Mouse (Mus musculus) embryonic facial prominence, embryonic 15.5 days (tissue): Measurements from ENCODE around the gene Ptma. TPM values are rescaled to one million over a fixed set of nuclear protein-coding genes. Genes with fewer than 3 reads are reported as not detected.
"Not testable (repeated sequence)": the region's sequence is repeated elsewhere in the genome, so short reads cannot be mapped to it uniquely, and the experiment has no call there.

Source experiments
- ATAC-seq: fragments of 200-750 bp; cut with Nextera tagmentation; 2 replicates; pipeline ENCODE4 v1.8.0; 2017; ENCODE audit warnings: low read depth, moderate TSS enrichment; ENCODE audit not compliant: insufficient number of reproducible peaks, low FRiP score, low TSS enrichment
- H3K27ac ChIP-seq: fragments of 300-500 bp; sonication (generic); replicated peaks from 2 replicates; pipeline ENCODE4 v1.5.1; 2015; ENCODE audit warnings: mild to moderate bottlenecking, inconsistent platforms
- H3K27me3 ChIP-seq: fragments of 300-500 bp; sonication (generic); 2 replicates; pipeline ENCODE4 v1.6.1; 2015; ENCODE audit warnings: inconsistent platforms
- H3K36me3 ChIP-seq: fragments of 300-500 bp; sonication (generic); 2 replicates; pipeline ENCODE4 v1.6.1; 2015; ENCODE audit warnings: mild to moderate bottlenecking, inconsistent platforms
- H3K4me1 ChIP-seq: fragments of 300-500 bp; sonication (generic); 2 replicates; pipeline ENCODE4 v1.6.1; 2015; ENCODE audit warnings: inconsistent platforms
- H3K4me2 ChIP-seq: fragments of 300-500 bp; sonication (generic); replicated peaks from 2 replicates; pipeline ENCODE4 v1.6.1; 2015; ENCODE audit warnings: mild to moderate bottlenecking, inconsistent platforms
- H3K4me3 ChIP-seq: fragments of 300-500 bp; sonication (generic); replicated peaks from 2 replicates; pipeline ENCODE4 v1.5.1; 2015; ENCODE audit warnings: mild to moderate bottlenecking, inconsistent platforms
- H3K9ac ChIP-seq: fragments of 300-500 bp; sonication (generic); 2 replicates; pipeline ENCODE4 v1.6.1; 2015; ENCODE audit warnings: inconsistent platforms
- H3K9me3 ChIP-seq: fragments of 300-500 bp; sonication (generic); replicated peaks from 2 replicates; pipeline ENCODE4 v1.6.1; 2016; ENCODE audit warnings: inconsistent platforms
- WGBS: fragments of 180-500 bp; shearing (Covaris S2); methylation state at CpG from one replicate; pipeline ENCODE4 v1.1.7; 2015; 5-methylcytosine and 5-hydroxymethylcytosine counted together
- polyA plus RNA-seq: library from polyadenylated mRNA; unstranded; fragments of >200 nt; fragmentation: Nextera tagmentation; extraction: Ambion mirVana; gene quantifications from 2 replicates; pipeline ENCODE4 v1.2.1, GENCODE M21; 2015

Ptma gene
- polyA plus RNA-seq, 1 experiment from 2014 or later: 1,945 TPM

DNA sequence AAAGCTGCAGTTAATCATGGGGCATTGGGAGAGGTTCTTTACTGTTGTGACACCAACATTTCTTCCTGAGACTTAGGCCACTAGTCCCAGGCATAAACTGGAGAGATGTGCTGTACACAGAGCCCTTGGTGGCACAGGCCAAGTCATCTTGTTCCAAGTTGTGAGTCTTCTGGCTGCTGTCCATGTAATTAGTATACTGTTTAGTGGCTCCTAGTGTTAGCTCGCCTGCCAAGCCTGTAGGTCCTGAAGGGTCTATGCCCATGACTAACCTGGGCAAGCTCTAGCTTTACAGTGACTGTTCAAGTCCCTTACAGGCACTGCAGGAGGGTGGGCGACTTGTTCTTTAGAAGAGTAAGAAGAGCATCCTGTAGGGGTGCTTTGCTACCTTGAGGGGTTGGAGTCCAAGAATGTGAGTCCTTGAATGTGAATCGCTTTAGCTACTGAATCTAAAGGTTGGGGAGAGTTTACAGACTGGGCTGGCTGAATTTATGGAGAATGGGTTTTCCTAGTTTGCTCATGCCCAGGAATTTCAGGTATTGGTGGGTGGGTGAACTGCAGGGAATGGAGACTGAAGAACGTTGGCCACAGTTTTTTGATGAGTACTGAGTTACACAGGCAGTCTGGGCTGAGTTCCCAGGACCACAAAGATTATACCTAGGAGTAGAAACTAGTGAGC, 4.5 kb downstream of the Ptma start:
- 0 out of 2 replicates have a peak overlapping the region, but pooled peaks have one; percentile 17 for H3K4me2 ChIP-seq
- peak overlapping the region; percentile 2; the same call in 1 of the 2 replicates for H3K4me3 ChIP-seq

DNA sequence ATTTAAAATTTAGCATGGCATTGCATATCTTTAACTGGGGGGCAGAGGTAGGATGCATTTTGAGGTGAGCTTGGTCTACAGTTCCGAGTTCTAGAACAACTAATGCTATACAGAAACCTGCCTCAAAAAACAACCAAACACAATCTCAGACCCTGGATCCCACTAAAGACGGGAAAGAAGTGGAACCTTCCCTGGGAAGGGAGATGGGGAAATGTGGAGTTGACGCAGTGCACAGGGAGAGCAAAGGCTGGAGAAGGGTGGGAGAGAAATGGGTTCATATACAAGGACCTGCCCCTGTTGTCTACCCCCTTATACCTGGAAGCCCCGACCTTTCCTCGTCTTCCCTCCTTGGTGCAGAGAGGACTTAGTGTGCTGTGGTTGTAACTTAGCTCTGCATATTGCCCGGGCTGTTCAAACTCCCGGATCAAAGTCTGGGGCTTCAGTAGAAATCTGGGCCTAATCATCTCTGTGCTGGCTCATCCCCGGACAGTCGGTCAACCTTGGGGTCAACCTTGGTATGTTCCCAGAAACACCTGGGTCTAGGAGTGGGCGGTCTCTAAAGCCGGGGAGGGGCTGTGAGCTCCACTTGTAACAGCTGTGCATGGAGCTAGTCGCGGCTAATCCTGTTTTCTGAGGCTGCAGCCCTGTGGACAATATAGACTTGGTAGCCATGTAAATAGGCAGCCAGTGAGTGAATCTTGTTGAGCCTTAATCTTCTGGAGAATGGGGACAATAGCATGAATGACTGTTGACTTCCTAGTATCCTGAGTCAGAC, 5.2 kb downstream of the Ptma start:
- Histone ChIP-seq H3K9ac (no peak overlapping the region), H3K4me2 (peak overlapping the region; percentile 17; the same call in 1 of the 2 replicates), H3K4me1 (peaks cover 30% of the 10 kb centered on the region), H3K27me3 (no peaks in the 10 kb centered on the region), H3K36me3 (peaks cover 14% of the 10 kb centered on the region; the same call in 1 of the 2 replicates), H3K4me3 (no peak overlapping the region), H3K27ac (peak overlapping the region; percentile 65), H3K9me3 (no peaks in the 10 kb centered on the region)
- 7% methylated on average over 13 of the region's 13 CpGs for WGBS
- ATAC-seq: 0 out of 2 replicates have a peak, but pooled peaks have one; percentile 11

More for the DNA sequence above, 4.5 kb downstream of the Ptma start:
- ATAC-seq: no peak
- H3K36me3 ChIP-seq: peaks cover 14% of the 10 kb centered on the region; the same call in 1 of the 2 replicates
- peak overlapping the region; percentile 65 for H3K27ac ChIP-seq
- WGBS: 16% methylated on average over 4 of the region's 4 CpGs
- peaks cover 30% of the 10 kb centered on the region for H3K4me1 ChIP-seq
- no peaks in the 10 kb centered on the region for H3K27me3 ChIP-seq
- H3K9ac ChIP-seq: no peak overlapping the region
- H3K9me3 ChIP-seq: no peaks in the 10 kb centered on the region

DNA sequence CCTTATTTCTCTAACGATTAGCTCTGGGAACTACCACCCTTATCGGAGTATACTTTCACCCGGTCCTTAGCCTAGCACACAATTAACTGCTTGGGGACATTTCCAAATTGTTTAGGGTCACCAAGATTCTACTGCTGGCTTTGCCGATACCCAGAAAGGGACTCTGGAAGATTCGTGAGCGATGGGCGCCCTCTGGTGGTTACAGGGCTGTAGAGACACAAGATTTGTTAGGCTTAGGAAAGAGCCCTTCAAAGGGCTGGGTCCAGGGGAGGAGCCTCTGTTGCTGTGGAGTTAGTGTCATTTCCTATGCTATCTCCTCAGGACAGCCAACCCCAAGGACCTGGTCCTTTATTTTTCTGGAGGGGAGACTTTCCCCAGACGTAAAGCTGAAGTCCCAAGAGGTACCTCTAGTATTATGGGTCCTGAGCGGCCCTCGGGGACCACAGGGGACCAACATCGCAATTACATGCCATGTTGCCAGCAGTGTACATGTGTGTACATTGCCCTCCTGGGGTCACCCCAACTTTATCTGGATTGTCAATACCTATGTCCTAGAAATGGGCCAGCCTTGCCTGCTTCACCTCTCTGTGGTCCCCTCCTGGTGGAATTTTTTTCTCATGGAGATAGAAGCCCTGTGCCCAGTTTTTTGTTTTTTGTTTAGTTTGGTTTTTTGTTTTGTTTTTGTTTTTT, 6.0 kb downstream of the Ptma start:
- 0 out of 2 replicates have a peak overlapping the region, but pooled peaks have one; percentile 17 for H3K4me2 ChIP-seq
- H3K27ac ChIP-seq: peak overlapping the region; percentile 65
- H3K9me3 ChIP-seq: no peaks in the 10 kb centered on the region
- 24% methylated on average over 11 of the region's 11 CpGs for WGBS
- H3K27me3 ChIP-seq: no peaks in the 10 kb centered on the region
- H3K4me3 ChIP-seq: no peak overlapping the region
- H3K36me3 ChIP-seq: peaks cover 14% of the 10 kb centered on the region; the same call in 1 of the 2 replicates
- H3K9ac ChIP-seq: no peak overlapping the region
- ATAC-seq: peak; percentile 62
- H3K4me1 ChIP-seq: peaks cover 30% of the 10 kb centered on the region

DNA sequence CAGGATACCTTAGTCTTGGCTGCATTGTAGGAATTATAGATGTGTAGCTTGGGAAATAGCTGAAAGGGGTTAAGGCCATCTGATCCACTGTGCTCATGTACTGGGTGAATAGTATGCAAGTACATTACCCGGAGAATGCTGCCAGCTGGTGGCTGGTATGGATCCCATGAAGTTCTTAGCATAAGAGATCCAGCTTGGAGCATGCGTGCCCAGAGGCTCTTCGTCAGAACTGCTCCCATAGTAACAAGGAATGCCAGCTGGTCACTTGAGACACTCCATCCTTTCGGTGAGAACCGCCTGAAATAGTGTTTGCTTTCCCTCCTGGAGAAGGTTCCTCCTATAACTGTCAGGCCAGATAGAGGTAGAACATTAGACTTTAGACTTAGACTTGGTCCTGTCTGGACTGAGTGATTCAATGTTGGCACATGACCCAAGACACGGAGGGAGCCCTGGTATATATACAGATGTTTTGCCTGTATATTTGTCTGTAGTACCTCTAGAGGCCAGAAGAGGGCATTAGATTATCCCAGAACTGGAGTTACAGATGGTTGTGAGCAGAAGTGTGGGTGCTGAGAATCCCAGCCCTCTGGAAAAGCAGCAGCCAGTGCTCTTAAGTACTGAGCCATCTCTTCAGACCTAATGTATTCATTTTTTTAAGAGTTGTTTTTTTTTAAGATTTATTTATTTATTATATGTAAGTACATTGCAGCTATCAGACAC, 7.0 kb downstream of the Ptma start:
- WGBS: 83% methylated on average over 6 of the region's 6 CpGs
- H3K4me1 ChIP-seq: peaks cover 30% of the 10 kb centered on the region
- H3K27me3 ChIP-seq: no peaks in the 10 kb centered on the region
- no peak overlapping the region for H3K27ac ChIP-seq
- no peak overlapping the region for H3K4me2 ChIP-seq
- peaks cover 14% of the 10 kb centered on the region; the same call in 1 of the 2 replicates for H3K36me3 ChIP-seq
- no peak overlapping the region for H3K9ac ChIP-seq
- no peak for ATAC-seq
- no peak overlapping the region for H3K4me3 ChIP-seq
- H3K9me3 ChIP-seq: no peaks in the 10 kb centered on the region

DNA sequence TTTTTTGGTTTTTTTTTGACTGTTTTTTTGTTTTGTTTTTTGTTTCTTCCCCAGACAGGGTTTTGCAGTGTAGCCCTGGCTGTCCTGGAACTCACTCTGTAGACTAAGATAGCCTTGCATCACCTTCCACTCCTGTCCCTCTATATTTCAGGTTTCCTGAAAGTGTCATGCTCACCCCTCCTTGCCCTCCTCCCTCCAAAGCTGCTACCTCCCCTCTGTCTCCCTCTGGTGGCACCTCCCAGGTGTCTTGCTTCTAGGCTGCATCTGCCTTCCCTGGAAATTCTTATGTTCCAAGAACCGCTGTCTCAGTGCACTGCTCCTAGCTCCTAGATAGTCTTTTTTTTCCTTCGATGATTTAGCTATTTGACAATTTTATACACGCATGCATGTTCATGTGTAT, 11.9 kb downstream of the Ptma start:
- H3K9ac ChIP-seq: no peak overlapping the region
- 63% methylated on average over 3 of the region's 3 CpGs for WGBS
- no peak for ATAC-seq

DNA sequence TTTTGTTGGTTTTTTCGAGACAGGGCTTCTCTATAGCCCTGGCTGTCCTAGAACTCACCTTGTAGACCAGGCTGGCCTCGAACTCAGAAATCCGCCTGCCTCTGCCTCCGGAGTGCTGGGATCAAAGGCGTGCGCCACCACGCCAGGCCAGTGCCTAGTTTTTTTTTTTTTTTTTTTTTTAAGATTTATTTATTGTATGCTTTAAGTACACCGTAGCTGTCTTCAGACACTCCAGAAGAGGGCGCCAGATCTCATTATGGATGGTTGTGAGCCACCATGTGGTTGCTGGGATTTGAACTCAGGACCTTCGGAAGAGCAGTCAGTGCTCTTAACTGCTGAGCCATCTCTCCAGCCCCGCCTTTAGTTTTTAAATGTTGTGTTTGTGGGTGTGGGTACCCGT, 13.1 kb downstream of the Ptma start:
- not testable (repeated sequence) for H3K27me3 ChIP-seq, H3K9ac ChIP-seq, H3K27ac ChIP-seq, H3K4me3 ChIP-seq, H3K9me3 ChIP-seq, ATAC-seq, H3K4me1 ChIP-seq, H3K4me2 ChIP-seq
- peaks cover 34% of the 10 kb centered on the region for H3K36me3 ChIP-seq
- 88% methylated on average over 12 of the region's 12 CpGs for WGBS

More for the DNA sequence above, 11.9 kb downstream of the Ptma start:
- no peaks in the 10 kb centered on the region for H3K4me1 ChIP-seq
- H3K4me2 ChIP-seq: no peak overlapping the region
- no peaks in the 10 kb centered on the region for H3K27me3 ChIP-seq
- peaks cover 22% of the 10 kb centered on the region for H3K36me3 ChIP-seq
- no peaks in the 10 kb centered on the region for H3K9me3 ChIP-seq
- no peak overlapping the region for H3K4me3 ChIP-seq
- H3K27ac ChIP-seq: no peak overlapping the region

DNA sequence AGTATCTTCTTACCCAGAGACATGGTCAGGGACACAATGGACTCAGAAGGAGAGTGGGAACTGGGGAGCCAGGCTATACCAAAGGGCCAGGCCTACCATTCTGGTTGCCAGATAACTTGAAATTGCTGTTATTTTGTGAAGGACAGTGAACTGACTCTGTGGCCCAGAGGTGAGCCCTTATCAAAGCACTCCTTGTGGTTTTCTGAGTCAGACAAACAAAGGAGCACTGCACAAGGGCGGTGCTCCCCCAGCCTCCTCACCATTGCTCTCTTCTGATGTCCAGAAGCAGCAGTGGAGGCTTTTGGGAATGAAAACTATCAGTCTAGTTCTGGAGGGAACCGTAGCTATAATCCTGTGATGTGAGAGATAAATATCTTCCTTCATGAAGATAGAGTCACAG, 16.1 kb downstream of the Ptma start:
- Histone ChIP-seq H3K27me3 (no peaks in the 10 kb centered on the region), H3K36me3 (peaks cover 55% of the 10 kb centered on the region), H3K9ac (no peak overlapping the region), H3K4me1 (no peaks in the 10 kb centered on the region), H3K4me3 (no peak overlapping the region), H3K9me3 (no peaks in the 10 kb centered on the region), H3K4me2 (no peak overlapping the region), H3K27ac (no peak overlapping the region)
- no peak for ATAC-seq
- 88% methylated on average over 2 of the region's 2 CpGs for WGBS

DNA sequence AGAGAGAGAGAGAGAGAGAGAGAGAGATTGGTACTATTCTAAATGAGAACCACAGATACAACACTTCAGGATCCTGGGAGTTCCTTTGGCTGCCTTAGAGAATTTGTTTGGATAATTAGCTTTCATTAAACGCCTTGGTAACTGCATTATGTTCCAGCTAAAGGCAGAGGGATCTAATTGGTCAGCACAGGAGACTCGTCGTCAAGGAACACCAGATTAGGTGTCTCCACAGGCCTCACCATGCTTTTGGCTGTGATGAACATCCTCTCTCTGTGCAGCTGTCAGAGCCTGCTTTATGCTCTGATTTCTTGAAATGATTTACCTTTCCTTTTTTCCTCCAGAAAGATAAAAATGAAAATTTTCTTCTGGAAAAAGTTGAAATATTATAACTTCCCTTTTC, 20.3 kb downstream of the Ptma start:
- no peaks in the 10 kb centered on the region for H3K9me3 ChIP-seq
- H3K9ac ChIP-seq: no peak overlapping the region
- H3K36me3 ChIP-seq: peaks cover 57% of the 10 kb centered on the region
- H3K27ac ChIP-seq: no peak overlapping the region
- no peak overlapping the region for H3K4me2 ChIP-seq
- no peak overlapping the region for H3K4me3 ChIP-seq
- no peaks in the 10 kb centered on the region for H3K4me1 ChIP-seq
- ATAC-seq: no peak
- no peaks in the 10 kb centered on the region for H3K27me3 ChIP-seq
- WGBS: 65% methylated on average over 3 of the region's 3 CpGs

DNA sequence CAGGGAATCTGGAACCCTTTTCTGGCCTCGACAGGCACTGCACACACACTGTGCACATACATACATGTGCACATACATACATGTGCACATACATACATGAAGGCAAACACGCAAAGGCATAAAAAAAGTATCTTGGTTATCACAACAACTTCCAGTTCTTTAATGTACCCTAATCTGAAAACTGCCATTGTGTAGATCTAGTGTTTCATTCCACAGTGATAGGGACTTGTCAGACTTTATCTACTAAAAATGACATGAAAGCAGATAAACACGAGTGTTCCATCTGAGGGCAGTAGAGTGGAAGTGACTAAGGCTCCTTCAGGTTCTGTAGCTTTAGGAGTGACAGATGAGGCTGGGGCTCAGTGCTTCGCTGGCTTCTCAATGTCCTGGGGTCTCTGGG, 24.8 kb downstream of the Ptma start:
- H3K9ac ChIP-seq: no peak overlapping the region
- no peak overlapping the region for H3K27ac ChIP-seq
- WGBS: 84% methylated on average over 4 of the region's 4 CpGs
- ATAC-seq: no peak
- no peaks in the 10 kb centered on the region for H3K9me3 ChIP-seq
- no peaks in the 10 kb centered on the region for H3K4me1 ChIP-seq
- no peaks in the 10 kb centered on the region for H3K27me3 ChIP-seq
- peaks cover 15% of the 10 kb centered on the region for H3K36me3 ChIP-seq
- H3K4me3 ChIP-seq: no peak overlapping the region
- no peak overlapping the region for H3K4me2 ChIP-seq

DNA sequence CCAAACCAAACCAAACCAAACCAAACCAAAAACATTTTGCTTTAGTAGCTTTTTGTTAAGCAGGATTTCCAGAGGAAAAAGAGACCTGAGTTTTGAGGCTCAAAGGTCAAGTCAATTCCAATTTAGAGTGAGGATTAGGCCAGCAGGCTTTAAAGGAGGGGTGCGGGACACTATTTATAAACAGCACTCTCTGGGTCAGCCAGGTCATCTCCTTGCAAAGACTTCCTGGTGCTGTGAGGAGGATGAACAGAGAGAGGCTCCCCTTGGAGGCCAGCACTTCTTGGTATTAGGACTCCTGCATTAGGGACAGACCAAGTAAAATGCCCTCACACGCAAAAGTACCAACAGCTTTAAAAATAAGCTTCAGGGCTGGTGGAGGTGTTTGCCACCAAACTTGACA, 25.4 kb downstream of the Ptma start:
- Histone ChIP-seq H3K9ac (no peak overlapping the region), H3K4me2 (no peak overlapping the region), H3K4me3 (no peak overlapping the region), H3K4me1 (no peaks in the 10 kb centered on the region), H3K9me3 (no peaks in the 10 kb centered on the region), H3K27me3 (no peaks in the 10 kb centered on the region), H3K27ac (no peak overlapping the region), H3K36me3 (peaks cover 16% of the 10 kb centered on the region)
- ATAC-seq: no peak
- 45% methylated on average over 2 of the region's 2 CpGs for WGBS
